Mouse (Mus musculus) cerebellum, adult 2 months (tissue): Measurements from ENCODE around the gene Pecam1. TPM values are rescaled to one million over a fixed set of nuclear protein-coding genes. Genes with fewer than 3 reads are reported as not detected.

Experiments
- DNase-seq, 2 experiments: peaks; one replicate each; pipeline ENCODE4 v3.0.0; 2021
- H3K27ac ChIP-seq: fragments of 200-500 bp; 2 replicates; pipeline ENCODE4 v1.5.1; 2012; ENCODE audit warnings: low read length, control low read depth, inconsistent platforms; ENCODE audit not compliant: insufficient read depth
- H3K27me3 ChIP-seq: fragments of 200-500 bp; 2 replicates; pipeline ENCODE4 v1.6.1; 2012; ENCODE audit warnings: inconsistent platforms, mild to moderate bottlenecking, low read length, moderate library complexity; ENCODE audit not compliant: control insufficient read depth, insufficient read depth
- H3K4me1 ChIP-seq: fragments of 200-500 bp; 2 replicates; pipeline ENCODE4 v1.6.1; 2011; ENCODE audit warnings: low read length; ENCODE audit not compliant: control insufficient read depth, insufficient read depth
- H3K4me3 ChIP-seq: fragments of 200-500 bp; replicated peaks from 2 replicates; pipeline ENCODE3; 2011; ENCODE audit warnings: mild to moderate bottlenecking, low read depth, low read length, control low read depth; ENCODE audit not compliant: insufficient read depth
- CTCF ChIP-seq: fragments of 200-500 bp; IDR thresholded peaks from 2 replicates; pipeline ENCODE4 v1.5.1; 2011; ENCODE audit warnings: low read depth, mild to moderate bottlenecking, control low read depth, low read length, moderate library complexity, borderline replicate concordance; ENCODE audit not compliant: insufficient read depth
- POLR2A ChIP-seq: fragments of 200-500 bp; IDR thresholded peaks from 2 replicates; pipeline ENCODE4 v1.6.1; 2011; ENCODE audit warnings: low read length, control low read depth, borderline replicate concordance; ENCODE audit not compliant: insufficient read depth
- WGBS: fragments of 180-500 bp; shearing (Covaris S2); methylation state at CpG from one replicate; pipeline ENCODE4 v1.1.7; 2018; 5-methylcytosine and 5-hydroxymethylcytosine counted together
- polyA plus RNA-seq: library from polyadenylated mRNA; depleted of rRNA; stranded (reverse); fragments of >200 nt; gene quantifications from 2 replicates; pipeline ENCODE4 v1.2.3, GENCODE M21; 2012

The Pecam1 gene
- polyA plus RNA-seq, 1 experiment: 16.2 TPM

- Histone ChIP-seq H3K27ac (no peak overlapping the region), H3K4me1 (no peaks in the 10 kb centered on the region; the same call in 1 of the 2 replicates), H3K27me3 (no peaks in the 10 kb centered on the region), H3K4me3 (no peak overlapping the region)
- no peak for DNase-seq
- TF ChIP-seq POLR2A (no peak), CTCF (no peak)
- WGBS: 82% methylated on average over 8 of the region's 8 CpGs
Observed at GRCm38 (mm10) chr11:106707085-106707484, 43.3 kb downstream of the Pecam1 start.

GRCm38 (mm10) chr11:106706212-106706611 is 44.2 kb downstream of the Pecam1 start:
- DNase-seq: no peak
- Histone ChIP-seq H3K27ac (no peak overlapping the region), H3K4me3 (no peak overlapping the region), H3K4me1 (no peaks in the 10 kb centered on the region; the same call in 1 of the 2 replicates), H3K27me3 (no peaks in the 10 kb centered on the region)
- no peak for TF ChIP-seq POLR2A
- no peak for TF ChIP-seq CTCF
- WGBS: 53% methylated on average over 4 of the region's 4 CpGs

DNA sequence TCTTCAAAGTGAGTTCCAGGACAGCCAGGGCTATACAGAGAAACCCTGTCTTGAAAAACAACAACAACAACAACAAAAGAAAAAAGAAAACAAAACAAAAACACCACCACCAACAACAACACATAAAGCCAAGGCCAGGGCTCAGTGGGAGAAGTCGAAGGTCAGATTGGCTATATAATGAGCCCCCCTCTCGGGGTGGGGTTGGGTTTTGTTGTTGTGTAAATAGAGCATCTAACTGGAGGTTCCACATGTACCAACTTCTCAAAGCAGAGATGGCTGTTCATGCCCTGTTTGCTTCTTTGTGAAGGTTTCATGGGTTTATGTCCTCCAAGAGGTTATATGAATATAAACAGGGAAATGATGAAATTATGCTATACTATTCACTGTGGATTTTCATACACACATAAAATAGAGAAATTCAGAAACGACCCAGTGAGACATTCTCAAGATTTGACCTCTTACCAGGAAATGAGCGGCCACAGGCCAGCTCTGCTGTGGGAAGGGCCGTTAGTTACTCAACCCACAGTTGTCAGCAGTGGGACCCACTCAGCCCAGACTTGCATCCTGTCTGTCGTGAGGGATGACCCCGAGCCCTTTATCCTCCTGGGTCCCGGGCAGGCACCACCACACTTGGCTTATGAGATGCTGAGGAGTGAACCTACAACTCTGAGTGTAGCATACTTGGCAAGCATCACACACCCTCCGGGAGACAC is 45.9 kb downstream of the Pecam1 start:
- Histone ChIP-seq H3K4me1 (no peaks in the 10 kb centered on the region; the same call in 1 of the 2 replicates), H3K27me3 (no peaks in the 10 kb centered on the region), H3K27ac (no peak overlapping the region), H3K4me3 (no peak overlapping the region)
- DNase-seq: no peak
- TF ChIP-seq POLR2A (no peak), CTCF (no peak)
- WGBS: 57% methylated on average over 9 of the region's 9 CpGs

DNA sequence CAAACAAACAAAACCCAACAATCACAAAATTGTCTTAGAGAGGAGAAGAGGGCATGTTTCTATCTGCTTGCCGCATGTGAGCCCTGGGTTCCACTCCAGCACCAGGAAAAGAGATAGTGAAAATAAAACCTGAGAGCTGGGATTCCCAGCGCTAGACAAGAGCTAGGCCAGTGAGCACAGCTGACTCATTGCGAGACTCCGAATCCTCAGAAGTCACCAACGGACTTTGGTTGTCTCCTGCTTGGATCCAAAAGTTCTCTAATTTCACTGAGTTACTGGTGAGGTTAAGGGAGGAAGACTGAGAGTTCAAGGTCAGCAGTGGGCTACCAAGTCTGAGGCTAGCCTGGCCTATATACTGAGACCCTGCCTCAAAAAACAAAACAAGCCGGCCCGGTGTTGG is 46.5 kb downstream of the Pecam1 start:
- Histone ChIP-seq H3K4me3 (no peak overlapping the region), H3K27me3 (no peaks in the 10 kb centered on the region), H3K4me1 (no peaks in the 10 kb centered on the region), H3K27ac (no peak overlapping the region)
- TF ChIP-seq POLR2A: no peak
- no peak for TF ChIP-seq CTCF
- 91% methylated on average over 7 of the region's 7 CpGs for WGBS
- DNase-seq: no peak

- no peak for DNase-seq
- no peaks in the 10 kb centered on the region for H3K4me1 ChIP-seq
- 88% methylated on average over 3 of the region's 3 CpGs for WGBS
- H3K27me3 ChIP-seq: no peaks in the 10 kb centered on the region
- H3K4me3 ChIP-seq: no peak overlapping the region
- TF ChIP-seq POLR2A (no peak), CTCF (no peak)
- H3K27ac ChIP-seq: no peak overlapping the region
Observed at GRCm38 (mm10) chr11:106702584-106702983, 47.8 kb downstream of the Pecam1 start.

DNA sequence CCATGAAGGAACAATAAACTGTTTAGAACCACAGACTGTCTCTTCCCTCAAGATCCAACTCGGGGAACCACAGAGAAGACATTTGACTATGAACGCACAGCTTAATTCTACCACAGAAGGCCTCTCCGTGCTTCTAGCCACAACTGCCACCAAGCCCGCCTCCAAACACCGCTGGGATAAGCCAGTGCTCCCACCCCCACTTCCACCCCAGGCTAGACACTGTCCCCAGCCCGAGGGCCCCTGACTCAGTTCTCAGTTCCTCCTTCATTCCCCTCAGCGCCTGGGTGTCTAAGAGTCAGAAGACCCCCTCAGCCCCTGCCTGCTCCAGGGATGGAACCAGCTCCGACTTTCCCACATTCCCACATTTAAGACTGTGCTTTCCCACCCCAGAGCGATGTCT is 48.8 kb downstream of the Pecam1 start:
- Histone ChIP-seq H3K4me3 (no peak overlapping the region), H3K4me1 (no peaks in the 10 kb centered on the region), H3K27ac (no peak overlapping the region), H3K27me3 (no peaks in the 10 kb centered on the region)
- DNase-seq: no peak
- no peak for TF ChIP-seq POLR2A
- no peak for TF ChIP-seq CTCF
- 74% methylated on average over 9 of the region's 9 CpGs for WGBS

- 95% methylated on average over 9 of the region's 9 CpGs for WGBS
- no peak overlapping the region for H3K27ac ChIP-seq
- H3K4me3 ChIP-seq: no peak overlapping the region
- no peaks in the 10 kb centered on the region for H3K4me1 ChIP-seq
- TF ChIP-seq CTCF (no peak), POLR2A (no peak)
- DNase-seq: no peak
- H3K27me3 ChIP-seq: no peaks in the 10 kb centered on the region
Observed at GRCm38 (mm10) chr11:106699083-106699482, 51.3 kb downstream of the Pecam1 start.

- no peak overlapping the region for H3K27ac ChIP-seq
- DNase-seq: no peak
- H3K4me1 ChIP-seq: no peaks in the 10 kb centered on the region
- H3K4me3 ChIP-seq: no peak overlapping the region
- WGBS: 94% methylated on average over 6 of the region's 6 CpGs
- TF ChIP-seq CTCF (no peak), POLR2A (no peak)
- no peaks in the 10 kb centered on the region for H3K27me3 ChIP-seq
Observed at GRCm38 (mm10) chr11:106698289-106698688, 52.1 kb downstream of the Pecam1 start.
